Mouse (Mus musculus) adrenal gland, adult 8-10 months (tissue): ENCODE data around the gene Rnf44. TPM values are rescaled to one million over a fixed set of nuclear protein-coding genes. Genes with fewer than 3 reads are reported as not detected.
A peak's percentile ranks its signal among the peaks of the same experiment; 100 is the strongest.

Source experiments
- DNase-seq: peaks from one replicate; pipeline ENCODE4 v3.0.0; 2022
- total RNA-seq, 4 experiments: library from RNA; stranded (reverse); gene quantifications; 2 replicates each; pipeline ENCODE4 v1.2.4; 2022

The Rnf44 gene
- total RNA-seq = 100 to 1,000 TPM; 117 to 123 (median 122) TPM

DNA sequence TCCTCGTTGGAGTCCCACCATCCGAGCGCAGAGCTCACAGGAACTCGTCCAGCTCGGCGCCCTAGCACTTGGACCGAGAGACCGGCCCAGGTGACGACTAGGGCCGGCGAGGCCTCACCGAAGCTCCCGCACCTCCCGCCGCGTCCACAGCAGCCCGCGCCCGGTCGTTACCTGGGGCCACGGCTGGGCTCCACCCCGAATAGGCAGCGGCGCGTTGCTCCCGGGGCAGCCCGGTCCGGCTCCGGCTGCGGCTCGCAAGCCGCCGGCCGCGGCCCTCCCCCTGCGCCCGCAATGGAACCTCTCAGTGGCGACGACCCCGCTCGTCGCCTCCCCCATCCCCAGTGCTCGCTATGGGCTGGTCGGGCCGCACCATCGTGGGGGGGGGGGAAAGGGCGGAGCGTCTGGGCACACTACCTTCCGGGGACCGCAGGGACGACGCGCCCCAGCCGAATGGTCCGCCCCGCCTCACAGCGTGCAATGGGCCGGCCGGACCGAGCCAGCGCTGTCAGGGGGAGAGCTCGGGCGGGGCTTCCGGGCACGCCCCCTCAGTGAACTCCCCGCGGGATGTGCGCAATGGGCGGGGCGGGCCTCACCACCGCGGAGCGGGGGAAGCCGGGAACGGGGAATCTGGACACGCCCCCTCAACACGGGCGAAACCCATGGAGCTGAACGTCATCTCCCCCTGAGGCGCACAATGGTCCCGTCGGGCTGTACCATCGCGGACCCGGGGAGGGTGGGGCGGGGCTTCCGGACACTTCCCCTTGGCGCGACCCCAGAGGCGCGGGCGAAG, at the start of gene Rnf44:
Gene Rnf44 (minus strand): TSS at position 350 of the 790 bp plus-strand sequence.
- DNase-seq = peak; percentile 99

DNA sequence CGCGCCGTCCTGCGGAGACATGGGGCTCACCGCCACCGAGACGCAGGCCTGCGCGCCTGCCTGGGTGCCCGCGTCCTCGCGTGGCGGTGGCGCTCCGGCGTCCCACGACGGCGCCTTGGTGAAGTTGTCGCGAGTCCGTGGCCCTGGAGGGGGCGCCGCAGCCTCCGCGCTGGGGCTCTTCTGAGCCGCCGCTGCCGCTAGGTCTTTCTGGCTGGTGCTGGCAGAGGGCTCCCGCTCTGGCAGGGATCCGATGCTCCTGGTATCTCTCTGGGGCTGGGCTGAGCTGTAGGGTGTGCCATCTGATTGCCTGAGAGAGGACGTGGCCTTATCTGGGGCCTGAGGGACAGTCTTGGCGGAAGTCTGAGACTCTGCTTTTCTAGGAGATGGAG, 44.5 kb upstream of the Rnf44 start:
- no peak for DNase-seq

DNA sequence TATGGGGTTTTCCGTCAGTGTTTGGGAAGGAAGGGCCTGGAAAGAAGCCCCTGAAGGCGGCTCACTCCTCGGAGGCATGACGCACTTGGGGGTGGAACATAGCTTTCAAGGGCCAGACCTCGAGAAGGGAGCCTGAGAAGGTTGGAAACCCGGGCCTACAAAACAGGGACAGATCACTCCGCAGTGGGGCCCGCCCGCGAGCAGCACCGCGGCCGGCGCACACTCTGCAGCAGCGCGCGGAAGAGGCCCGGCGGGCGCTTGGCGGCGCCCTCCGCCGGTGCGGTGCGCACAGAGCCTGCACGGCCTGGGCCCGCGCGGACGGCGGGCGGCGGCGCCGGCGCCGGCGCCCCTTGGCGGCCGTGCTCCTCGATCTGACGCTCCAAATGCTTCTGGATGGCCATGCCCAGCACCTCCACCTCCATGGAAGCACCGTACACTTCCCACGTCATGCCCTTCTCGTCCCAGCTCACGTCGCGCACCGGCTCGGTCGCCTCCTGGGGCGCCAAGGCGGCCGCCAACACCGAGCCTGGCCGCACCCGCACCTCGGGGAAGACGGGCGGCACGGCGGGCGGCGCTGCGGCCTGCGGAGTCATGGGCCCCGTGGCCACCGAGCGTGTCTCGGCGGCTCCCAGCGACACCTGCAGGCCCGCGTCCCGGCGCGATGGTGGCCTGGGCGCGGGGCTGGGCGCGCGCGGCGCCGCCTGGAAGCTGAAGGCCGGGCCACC, 43.9 kb upstream of the Rnf44 start:
- no peak for DNase-seq

DNA sequence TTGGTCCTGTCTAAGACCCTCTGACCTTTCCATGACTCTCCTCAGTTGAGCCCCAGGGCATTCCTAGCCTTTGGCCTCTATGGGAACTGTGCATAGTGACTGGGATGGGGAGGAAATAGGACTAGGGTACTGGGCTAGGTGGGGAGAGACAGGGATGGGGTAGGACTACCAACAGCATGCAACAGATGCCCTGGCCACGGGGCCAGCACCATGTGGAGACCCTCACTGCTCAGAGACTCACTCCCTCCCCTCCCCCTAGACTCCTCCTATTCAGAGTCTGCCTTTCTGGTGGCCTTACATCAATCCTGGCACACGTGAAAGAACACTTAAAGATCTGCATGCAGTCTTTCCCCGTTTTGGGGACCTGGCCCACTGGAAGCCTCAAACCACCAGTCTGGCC, 43.2 kb upstream of the Rnf44 start:
- DNase-seq = no peak

DNA sequence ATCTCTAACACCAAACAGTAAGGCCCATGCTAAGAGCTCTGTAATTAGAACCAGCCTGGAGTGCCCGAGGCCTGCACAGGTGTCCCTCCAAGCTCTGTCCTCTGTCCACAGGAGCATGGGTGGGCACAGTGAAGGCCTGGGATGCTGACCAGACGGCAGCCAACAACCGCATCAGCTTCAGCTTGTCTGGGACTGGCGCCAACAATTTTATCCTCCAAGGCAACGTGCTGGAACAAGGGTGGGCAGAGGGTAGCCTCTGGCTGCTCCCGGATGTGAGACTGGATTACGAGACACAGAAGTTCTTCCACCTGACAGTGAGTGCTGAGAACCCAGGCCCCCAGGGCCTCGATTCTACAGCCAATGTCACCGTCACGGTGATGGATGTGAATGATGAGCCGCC, 32.4 kb upstream of the Rnf44 start:
- no peak for DNase-seq

DNA sequence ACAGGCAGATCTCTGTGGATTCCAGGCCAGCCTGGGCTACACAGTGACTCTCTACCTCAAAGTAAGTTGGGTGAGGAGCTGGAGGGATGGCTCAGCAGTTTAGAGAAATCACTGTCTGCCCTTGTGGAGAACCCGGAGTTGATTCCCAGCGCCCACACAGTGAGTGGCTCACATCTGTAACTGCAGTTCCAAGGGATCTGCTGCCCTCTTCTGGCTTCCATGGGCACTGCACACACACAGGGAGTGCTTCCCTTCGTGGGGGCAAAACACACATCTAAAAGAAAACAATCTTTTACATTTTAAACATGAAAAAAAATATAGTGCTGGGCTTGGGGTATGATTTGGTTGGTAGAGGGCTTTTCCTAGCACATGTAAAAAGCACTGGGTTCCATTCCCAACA, 29.4 kb upstream of the Rnf44 start:
- DNase-seq = no peak

DNA sequence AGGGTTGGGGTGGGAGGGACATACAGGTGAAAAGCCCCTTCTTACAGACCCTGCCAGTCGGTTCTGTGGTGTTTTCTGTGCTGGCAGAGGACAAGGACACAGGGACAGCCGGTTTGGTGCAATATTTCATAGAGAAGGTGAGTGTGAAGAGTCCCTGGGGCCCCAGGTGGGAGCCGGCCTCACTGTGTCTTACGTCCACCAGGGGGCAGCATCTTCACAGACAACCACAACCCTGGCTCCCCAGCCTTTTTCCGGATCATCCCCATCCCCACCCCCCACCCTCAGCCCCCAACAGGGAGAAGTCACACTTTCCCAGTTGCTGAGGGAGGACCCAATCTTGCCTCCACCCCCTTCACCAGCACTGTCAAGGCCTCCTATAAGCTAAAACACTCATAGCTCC, 23.2 kb upstream of the Rnf44 start:
- no peak for DNase-seq

DNA sequence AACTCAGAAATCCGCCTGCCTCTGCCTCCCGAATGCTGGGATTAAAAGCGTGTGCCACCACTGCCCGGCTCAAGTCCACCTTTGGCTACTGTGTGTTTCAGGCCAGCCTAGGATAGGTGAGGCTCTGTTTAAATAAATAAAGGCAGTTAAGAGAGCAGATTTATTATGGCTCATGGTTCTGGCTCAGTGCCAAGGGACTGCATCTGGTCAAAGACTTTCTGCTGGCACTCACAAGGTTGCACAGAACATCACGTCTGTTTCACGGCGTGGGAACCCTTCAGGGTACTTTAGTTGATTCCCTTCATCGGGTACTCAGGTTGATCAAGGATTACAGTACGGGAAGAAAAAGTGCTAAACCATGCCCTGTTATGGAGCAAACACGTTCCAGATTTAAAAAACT, 21.3 kb upstream of the Rnf44 start:
- DNase-seq = no peak

DNA sequence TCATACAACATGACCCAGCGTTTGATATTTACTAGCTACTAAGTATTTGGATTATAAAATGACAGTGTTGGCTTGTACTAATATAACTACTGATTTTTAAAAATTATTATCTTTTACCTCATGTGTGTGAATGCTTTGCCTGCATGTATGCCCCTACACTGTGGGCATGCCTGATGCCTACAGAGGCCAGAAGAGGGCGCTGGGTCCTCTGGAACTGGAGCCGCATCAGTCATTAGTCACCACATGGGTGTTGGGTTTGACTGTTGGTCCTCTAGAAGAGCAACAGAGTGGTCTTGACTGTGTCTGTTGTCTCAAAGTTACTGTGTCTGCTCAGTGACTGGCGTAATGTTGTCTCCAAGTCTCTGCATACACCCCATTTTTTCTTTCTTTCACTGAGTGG, 20.7 kb upstream of the Rnf44 start:
- DNase-seq = no peak

DNA sequence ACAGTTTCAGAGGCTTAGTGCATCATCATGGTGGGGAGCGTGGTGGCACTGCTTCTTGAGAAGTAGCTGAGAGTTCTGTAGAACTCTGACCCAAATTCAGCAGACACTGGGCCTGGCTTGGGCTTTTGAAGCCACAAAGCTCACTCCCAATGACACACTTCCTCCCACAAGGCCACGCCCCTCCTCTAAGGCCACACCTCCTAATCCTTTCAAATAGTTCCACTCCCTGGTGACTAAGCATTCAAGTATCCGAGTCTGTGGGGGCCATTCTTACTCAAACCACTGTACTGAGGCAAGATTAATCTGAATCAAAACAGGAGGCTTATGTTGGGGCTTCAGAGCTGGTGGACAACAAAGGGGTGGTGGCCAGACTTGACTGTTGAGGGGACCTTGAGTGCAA, 17.2 kb upstream of the Rnf44 start:
- DNase-seq = no peak

DNA sequence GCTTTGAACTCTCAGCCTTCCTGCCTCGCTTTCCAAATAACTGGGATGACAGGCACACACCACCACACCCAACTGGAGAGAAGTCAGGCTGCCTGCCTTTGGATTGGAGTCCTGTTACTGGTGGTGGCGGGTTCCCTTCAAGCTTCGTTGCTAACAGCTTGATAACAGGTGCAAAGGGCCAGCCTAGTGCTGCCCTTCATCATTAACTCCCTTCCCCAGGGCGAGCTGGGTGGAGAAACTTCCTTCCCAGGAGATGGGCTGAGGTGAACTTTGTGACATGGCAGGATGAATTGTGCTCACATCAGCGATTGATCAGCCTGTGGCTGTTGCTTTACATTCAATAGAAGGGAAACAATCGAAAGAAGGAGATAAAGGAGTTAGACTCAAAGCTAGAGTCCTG, 11.2 kb upstream of the Rnf44 start:
- DNase-seq = no peak

DNA sequence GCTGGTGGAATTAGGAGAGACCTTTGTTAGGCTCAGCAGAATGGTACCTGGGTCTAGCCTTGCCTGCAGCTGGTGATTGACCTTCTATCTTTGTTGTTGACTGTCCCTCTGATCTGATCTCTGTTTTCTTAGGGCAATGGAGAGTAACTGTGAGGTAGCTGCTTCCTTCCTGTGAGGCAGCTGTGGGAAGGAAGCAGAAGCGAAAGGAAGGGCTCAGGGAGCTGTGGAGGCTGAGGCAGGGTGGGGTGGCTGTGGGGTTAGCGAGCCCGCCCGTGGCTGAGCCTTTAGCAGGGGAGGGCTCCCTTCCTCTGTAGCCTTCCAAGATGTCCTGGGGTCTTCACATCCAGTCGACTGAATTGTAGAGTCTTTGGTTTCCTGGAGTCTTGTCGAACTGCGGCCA, 8.8 kb upstream of the Rnf44 start:
- no peak for DNase-seq

DNA sequence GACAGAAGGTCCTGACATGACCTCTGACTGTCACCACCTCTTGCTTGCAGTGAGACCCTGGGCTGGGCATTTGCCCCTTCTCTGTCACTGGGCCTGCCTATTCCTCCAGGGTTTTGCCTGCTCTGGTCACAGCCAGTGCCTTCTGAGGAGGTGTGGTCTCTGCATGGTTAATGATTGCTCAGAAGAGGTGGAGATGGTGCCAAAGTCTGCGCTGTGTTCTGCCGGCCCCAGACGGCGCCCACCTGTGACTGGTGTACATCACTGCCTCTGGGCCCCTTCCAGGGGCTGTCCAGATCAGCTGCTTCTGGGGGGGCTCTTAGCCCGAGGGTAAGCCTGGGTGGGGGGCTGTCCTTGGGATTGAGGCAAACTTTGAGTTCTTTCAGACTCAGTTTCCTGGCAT, 7.5 kb upstream of the Rnf44 start, which contains the start of gene Cdhr2:
Gene Cdhr2 (plus strand): TSS at position 219 of the 400 bp plus-strand sequence.
- no peak for DNase-seq

DNA sequence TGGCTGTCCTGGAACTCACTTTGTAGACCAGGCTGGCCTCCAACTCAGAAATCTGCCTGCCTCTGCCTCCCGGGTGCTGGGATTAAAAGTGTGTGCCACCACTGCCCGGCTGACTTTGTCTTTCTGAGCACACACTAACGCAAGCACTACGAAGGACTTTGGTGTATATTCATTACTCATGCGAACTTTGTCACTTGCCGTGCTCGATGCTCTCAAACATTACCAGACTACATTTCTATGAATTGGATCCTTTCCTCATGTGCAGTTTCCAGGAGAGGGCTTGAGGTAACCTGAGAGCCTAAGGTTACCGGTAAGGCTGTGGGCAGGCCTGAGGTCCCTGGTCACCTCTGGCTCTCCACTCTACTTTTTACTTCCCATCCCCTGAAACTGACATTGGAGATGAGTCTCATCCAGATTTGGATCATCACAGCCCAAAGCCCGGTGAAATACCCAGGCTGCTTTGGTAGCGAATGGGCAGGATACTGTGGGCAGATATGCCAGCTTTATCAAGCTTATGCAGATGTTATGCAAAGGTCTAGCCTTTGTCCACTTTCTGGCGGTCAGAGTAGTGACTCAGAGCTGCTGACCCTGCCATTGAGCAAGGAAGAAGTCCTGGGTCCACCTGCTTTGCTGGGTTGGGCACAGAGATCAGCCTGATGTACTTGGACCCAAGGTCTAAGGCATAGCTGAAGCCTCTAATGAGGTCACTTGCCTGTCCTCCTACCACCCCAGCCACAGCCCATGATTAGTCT, 1.9 kb upstream of the Rnf44 start:
- no peak for DNase-seq

DNA sequence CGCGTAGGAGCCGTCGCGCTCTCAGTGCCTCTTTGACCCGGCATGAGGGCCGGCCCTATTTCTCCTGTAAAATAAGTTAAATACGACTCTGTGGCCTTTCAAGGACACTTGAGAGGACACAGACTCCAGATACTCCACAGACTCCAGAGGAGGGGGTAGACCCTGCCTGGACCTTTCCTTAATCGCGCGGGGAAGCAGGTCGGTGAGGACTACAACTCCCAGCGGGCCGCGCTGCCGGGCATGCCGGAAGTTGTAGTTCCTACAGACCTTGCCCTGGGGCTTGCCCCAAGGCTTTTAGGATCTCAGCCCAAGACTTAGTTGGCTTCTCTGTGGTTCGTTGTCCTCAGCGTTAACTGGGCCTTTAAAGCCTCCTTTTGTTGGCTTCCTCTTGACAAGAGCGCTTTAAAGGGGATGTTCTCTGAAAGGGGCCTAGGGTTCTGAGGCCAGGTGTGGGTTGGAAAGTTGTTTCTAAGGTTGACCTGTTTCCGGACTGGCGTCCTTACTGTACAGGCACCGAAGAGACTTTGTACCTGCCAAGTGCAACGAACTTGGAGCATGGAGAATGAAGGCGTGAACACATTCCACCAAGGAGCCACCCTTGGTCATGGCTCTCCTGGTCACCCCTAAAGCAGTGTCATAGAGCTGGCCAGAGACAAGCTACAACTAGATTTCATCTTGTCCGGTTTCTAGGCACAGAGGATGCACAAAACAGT, 797 bp upstream of the Rnf44 start:
- peak; percentile 89 for DNase-seq

DNA sequence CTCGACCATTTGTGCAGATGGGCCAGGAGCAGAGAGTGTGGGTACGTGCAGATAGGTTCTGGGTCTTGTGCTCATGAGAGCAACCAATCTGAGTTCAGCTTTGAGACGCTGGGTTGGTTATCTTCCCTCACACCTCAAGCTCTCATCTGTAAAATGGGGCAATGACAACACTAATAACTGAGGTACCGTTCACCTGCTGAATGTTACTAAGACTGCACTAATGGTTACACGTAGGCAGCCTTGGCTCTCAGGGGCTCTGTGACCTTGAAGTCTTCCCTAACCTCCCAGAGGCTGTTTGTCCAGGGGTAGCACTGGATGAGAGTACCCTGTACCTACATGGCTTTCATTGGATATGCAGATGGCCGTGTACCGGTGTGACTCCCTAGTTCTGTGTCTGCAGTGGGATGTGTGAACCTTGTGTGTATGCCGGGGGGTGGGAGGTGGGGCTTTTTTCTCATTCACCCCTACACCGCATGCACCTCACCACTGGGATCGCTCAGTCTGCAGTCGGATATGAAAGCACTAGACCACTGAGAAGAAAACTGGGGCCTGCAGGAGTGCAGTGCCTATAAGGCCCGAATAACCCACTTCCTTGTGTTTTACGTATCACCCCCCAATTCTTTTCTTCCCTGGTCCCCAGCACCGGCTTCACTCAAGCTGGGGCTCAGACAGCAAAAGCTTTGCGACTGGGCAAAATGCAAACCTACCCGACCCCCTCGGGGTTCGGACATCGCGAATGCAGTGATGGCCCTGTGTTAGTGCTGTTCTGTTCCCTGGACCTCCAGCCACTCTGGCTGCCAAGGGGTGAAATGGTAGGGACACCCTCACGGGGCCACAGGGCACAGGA, 773 bp downstream of the Rnf44 start:
- no peak for DNase-seq

DNA sequence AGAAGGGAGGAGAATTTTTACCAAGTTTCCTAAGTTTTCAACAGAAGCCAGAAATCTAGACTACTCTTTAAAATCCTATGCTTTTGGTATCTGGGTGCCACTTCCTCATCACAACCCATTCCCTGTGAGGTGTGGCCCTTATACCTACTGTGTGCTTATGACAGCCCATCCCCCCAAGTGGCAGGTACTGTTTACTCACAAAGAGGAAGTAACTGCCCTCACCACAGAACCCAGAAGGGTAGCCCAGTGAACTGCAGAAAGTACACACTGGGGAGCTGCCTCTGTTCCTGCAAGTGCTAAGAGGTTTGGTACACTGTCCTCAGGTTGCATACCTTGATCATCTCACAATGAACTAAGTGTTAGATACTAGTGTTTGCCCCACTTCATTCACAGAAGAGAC, 2.0 kb downstream of the Rnf44 start:
- DNase-seq = no peak

DNA sequence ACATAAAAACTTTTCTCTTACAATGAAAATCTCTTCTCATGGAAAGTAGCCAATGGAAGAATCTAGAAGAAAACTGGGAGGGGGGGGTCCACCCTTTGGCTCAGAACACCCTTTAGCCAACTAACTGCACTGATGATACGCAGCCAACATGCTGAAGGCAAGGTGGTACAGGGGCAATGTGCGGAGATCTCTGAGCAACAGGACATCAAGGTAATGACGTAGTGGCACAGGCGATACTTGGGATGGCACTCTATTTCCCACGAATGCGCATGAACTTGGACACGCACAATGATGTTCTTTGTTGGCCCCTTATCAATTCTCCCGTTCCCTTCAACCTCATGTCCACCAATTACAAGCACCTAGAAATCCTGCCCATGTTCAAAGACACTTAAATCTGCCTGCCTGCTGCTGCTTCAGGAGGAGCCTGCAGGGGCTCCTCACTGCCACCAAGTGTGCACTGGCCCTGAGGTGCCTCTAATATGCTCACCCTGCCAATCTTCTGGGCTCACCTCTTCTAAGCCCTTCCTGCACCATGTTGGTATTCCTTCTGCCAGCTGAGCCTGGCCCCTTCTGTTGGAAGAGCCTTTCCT, 3.5 kb downstream of the Rnf44 start:
- no peak for DNase-seq

DNA sequence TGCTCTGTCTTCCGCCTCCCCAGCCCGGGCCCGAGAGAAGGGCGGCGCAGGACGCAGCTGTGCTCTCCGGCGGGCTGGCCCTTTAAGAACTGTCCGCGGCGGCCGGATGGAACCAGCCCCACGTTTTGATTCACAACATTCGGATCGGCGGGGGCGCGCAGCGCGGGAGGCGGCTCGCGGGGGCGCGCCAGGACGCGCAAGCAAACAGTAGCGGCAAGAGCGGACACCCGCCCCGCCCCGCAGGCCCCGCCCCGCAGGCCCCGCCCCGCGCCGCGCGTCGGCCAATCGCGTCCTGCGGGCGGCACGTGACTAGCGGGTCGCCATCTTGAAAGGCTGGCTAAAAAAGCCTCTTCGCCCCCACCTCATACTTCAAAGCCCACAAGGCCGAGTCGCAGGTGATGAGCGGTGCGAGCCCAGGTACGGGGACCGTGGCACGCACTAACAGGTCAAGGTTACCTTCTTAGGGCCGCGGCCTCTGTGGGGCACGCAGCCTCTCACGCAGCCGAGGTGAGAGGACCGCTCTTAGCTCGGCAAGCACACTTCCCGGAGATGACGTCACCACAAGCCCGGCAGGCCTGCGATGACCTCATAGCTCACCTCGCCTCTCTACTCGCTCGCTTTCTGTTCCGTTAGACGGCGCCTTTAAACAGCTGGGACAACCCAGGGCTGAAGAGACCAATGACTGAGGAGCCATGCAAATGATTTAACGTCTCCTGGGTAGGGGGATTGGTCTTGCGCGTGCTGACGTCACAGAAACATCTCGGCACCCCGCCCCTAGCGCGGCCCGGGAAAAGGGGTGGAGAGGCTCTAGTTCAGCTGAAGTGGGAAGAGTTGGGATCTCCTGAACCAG, 5.9 kb downstream of the Rnf44 start:
- DNase-seq = peak; percentile 96

DNA sequence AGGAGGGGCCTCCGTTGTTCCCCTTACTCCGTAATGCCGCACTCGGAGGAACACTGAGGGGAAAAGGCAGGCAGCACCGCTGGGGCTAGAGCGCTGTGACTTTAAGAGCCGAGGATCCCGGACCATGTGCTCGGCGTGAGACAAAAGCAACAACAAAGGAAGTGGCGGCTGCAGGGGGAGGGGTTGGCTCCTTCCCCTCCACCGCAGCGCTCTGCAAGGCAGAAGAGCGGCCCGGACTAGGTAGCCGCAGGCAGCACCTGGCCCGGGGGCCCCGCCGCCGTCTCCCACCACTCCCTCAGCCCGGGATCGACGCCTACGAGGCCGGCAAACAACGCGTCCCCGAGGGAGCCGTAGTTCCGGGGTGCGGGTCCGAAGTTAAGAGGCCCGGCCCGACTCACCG, 6.6 kb downstream of the Rnf44 start:
- peak; percentile 77 for DNase-seq
